Mouse (Mus musculus) cortical plate, adult 2 months (tissue): ENCODE results near the gene Cenpu.

Experiments
- CTCF ChIP-seq: fragments of 200-500 bp; IDR thresholded peaks from 2 replicates; pipeline ENCODE4 v1.5.1; 2011; ENCODE audit warnings: mild to moderate bottlenecking, control low read depth, low read length; ENCODE audit not compliant: insufficient read depth; ENCODE audit errors: extremely low read depth
- POLR2A ChIP-seq: fragments of 200-500 bp; IDR thresholded peaks from 2 replicates; pipeline ENCODE4 v1.6.1; 2011; ENCODE audit warnings: mild to moderate bottlenecking, low read length, control low read depth; ENCODE audit not compliant: insufficient read depth; ENCODE audit errors: extremely low read depth

DNA sequence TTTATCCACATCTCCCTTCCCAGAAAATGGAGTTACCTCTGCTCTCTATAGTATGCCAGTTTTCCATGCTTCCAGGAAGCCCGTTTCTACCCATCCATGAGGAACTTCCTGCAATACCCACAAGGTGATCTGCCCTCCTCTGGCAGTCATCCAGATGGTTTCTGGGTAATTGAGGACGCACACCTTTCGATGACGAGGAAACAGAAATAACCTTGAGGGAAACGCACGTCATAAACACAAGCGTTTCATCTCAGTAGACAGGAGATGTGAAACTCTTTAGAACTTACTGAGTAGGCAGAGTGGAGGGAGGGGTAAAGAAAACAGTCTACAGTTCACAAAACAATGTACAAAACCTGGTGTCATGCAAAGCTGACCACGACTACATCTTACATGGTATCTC lies 1.8 kb upstream of the Cenpu start:
- no peak for TF ChIP-seq POLR2A
- TF ChIP-seq CTCF = no peak
